Mouse (Mus musculus) ES-Bruce4 (cell line): ENCODE results near the gene Gm38100.

Experiments used
- CTCF ChIP-seq: IDR thresholded peaks from one replicate; pipeline ENCODE4 v1.8.1; 2011; ENCODE audit warnings: low read depth, low read length
- EP300 ChIP-seq: IDR thresholded peaks from 2 replicates; pipeline ENCODE4 v1.6.1; 2011; ENCODE audit warnings: low read depth, low read length; ENCODE audit not compliant: insufficient read depth
- POLR2A ChIP-seq: IDR thresholded peaks from one replicate; pipeline ENCODE4 v1.8.1; 2011; ENCODE audit warnings: low read length; ENCODE audit not compliant: insufficient read depth

DNA sequence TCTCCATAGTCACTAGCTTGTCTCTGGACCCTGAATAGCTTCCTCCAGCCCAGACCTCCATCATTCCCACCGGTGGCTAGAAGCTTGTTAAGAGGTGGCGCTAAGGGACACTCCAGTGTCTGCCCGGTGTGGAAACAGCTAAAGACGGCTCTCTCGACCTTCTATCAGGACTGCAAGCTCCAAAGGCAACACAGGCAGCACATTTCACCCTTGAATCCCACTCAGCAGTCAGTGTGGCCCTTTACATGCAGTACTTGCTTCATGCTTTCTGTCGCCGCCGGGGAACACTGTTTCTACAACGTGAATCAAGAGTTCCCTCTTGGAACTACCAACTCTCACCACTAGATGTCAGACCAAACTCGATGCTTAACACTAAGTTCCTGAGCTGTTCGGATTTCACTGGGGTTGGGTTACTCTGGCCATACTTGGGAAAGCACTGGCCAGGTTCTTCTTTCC lies 16.2 kb downstream of the Gm38100 start:
- TF ChIP-seq CTCF (no peak), EP300 (no peak), POLR2A (no peak)
